Mouse (Mus musculus) thymus, adult 2 months (tissue): ENCODE data around the gene Gm48552.

Source experiments
- CTCF ChIP-seq: fragments of 200-500 bp; IDR thresholded peaks from 2 replicates; pipeline ENCODE4 v1.5.1; 2012; ENCODE audit warnings: mild to moderate bottlenecking, control low read depth, low read length, moderate library complexity, borderline replicate concordance; ENCODE audit not compliant: control insufficient read depth, poor library complexity, insufficient read depth; ENCODE audit errors: extremely low read depth
- POLR2A ChIP-seq: fragments of 200-500 bp; IDR thresholded peaks from 2 replicates; pipeline ENCODE4 v1.6.1; 2012; ENCODE audit warnings: mild to moderate bottlenecking, low read length, control low read depth, moderate library complexity; ENCODE audit not compliant: control insufficient read depth, poor library complexity, insufficient read depth; ENCODE audit errors: extremely low read depth

DNA sequence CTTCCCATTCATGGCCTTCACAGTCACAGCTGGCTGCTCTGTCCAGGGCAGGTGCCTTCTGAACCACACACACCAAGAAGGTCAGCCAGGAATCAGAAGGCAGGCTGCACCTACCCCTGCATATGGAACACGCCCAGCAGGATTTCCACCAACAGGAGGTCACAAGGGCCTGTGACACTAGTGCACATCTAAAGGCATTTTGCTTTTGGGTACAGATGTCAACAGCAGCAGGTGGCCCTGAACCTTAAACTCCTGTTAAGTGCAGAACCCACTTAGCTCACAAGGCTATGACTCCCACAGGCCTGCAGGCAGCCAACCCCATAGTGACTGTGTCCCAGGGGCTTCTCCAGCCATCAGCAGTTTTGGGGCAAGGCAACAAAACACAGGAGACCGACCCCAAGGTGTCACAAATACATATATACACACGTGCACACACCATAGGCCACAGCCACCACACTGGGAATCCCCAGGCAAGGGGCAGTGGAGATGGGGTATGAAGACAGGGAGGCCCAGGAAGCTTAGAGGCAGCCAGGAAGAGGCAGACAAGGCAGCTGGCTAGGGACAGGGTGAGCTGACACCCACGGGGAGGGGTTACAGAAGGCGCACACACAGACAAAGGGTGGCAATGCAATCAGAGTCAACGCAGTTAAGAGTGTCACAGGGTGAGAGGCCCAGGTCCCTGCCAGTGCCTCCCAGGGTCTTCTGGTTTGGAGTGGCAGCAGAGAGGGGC, 22.2 kb upstream of the Gm48552 start:
- TF ChIP-seq CTCF (no peak), POLR2A (no peak)
